Mouse (Mus musculus): ENCODE data around the gene Mat2a.
"Not testable (repeated sequence)": the region's sequence is repeated elsewhere in the genome, so short reads cannot be mapped to it uniquely, and the experiment has no call there.

Gene Mat2a
- long read RNA-seq, experiment 1, transcript Mat2a-202 (8 exons, 3,387 nt) = minor isoform, 24 of 382 reads
- long read RNA-seq, experiment 1, transcript Mat2a-201 (9 exons, 2,804 nt) = major isoform, 296 of 382 reads
- long read RNA-seq, experiment 1, transcript Mat2a-207 (1 exons, 755 nt) = minor isoform, 26 of 382 reads
- long read RNA-seq, experiment 1, partial matches to known transcripts = 6 of 382 reads
- long read RNA-seq, experiment 1, other reads (novel, unspliced or antisense) = 30 of 382 reads
- long read RNA-seq, experiment 2, transcript Mat2a-202 (8 exons, 3,387 nt) = minor isoform, 83 of 707 reads
- long read RNA-seq, experiment 2, transcript Mat2a-207 (1 exons, 755 nt) = minor isoform, 72 of 707 reads
- long read RNA-seq, experiment 2, transcript Mat2a-201 (9 exons, 2,804 nt) = major isoform, 493 of 707 reads
- long read RNA-seq, experiment 2, partial matches to known transcripts = 7 of 707 reads
- long read RNA-seq, experiment 2, other reads (novel, unspliced or antisense) = 52 of 707 reads

DNA sequence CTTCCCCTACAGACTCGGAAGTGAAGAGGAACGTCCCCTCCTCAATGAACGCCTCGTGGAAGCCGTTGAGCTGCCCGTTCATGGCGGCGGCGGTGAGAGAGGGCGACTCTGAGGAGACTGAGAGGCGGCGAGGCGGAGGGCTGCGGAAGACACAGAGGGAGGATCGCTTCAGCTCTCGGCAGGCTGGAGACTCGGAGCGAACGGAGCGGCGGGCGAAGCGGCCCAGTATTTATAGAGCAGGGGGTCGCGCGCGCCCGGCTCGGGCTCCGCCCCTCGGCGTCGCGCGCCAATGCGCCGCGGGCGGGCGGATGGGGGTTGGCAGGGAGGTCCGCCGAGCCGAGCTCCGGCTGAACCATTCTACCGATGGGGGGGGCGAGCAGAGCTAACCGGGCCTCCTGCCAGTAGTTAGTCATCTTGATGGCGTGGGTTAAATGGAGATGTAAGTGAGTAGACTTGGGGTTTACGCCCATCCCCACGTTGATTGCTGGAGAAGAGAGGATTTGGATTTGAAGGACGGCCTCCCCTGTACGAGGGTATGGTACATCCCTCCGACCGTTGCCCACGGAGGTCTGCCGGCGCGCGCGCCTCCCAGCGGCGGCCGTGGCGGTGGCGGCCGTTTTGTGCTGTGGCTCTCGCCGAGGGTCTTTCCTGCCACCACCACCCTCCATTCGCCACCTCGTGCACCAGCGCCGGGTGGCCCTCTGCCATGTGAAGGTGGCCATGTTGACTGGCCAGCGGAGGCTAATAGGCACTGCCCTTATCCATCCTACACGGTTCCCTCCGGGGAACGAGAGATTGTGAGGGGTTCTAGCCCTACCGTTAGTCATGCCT, at the start of gene Mat2a:
Gene Mat2a (minus strand): TSS at position 204 of the 831 bp plus-strand sequence.
- intact Hi-C loops (cut with DNase I) = loop anchor here (5.0 kb wide), 1 partner anchor 38 kb away; no protein-coding TSS in a partner anchor

GRCm38 (mm10) chr6:72488850-72489249, 49.5 kb upstream of the Mat2a start:
- intact Hi-C loops (cut with DNase I) = no loop called here

DNA sequence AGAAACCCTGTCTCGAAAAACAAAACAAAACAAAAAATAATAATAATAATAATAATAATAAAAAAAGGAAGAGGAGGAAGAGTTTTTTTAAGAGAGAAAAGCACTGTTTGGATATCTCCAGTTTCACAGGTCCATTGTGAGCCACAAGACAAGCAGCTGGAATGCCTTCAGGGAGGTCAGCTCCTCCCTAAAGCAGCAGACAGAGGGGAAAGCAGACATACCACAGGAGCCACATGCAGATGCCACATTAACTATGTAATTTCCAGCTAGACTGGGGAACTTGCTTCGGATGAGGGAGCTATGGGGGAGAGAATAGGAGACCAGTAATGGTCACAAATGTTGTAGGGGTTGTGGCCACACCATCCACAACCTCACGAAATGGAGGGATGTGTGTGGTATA, 47.9 kb upstream of the Mat2a start:
- intact Hi-C loops (cut with DNase I) = no loop called here

DNA sequence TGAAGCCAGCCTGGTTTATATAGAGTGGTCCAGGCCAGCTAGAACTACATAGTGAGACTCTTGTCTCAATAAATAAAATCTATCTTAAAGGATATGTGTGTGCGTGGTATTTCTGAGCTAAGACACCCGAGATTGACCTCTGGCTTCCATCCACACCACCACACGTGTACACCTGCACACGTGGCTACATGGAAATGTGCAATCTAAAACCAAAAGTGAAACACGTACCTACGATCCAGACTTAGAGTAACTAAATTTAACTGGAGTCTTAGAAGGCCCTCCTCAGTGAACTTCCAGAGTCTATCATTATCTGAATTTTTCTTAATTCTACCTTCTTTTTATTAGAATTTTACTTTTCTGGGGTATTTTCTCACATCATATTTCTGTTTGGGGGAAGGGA, 46.9 kb upstream of the Mat2a start:
- intact Hi-C loops (cut with DNase I) = no loop called here

DNA sequence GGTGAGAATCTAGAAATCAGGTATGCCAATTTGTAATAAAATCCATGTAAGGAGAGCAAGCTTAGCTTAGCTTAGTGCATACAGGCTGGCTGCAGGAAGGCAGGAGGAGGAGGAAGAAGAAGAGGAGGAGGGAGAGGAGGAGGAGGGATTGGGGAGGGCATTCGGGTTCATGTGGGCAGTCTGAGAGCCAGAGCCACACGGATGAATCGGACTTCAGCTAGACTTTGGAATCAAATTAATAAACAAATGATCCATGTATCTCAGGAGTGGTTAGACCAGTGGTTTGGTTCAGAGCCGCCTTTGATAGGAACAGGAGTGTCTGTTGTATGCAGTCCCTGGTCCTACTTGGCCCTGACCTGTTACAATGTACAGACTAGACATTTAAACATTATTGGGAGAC, 45.5 kb upstream of the Mat2a start:
- intact Hi-C loops (cut with DNase I) = no loop called here

GRCm38 (mm10) chr6:72482156-72482555, 42.8 kb upstream of the Mat2a start:
- intact Hi-C loops (cut with DNase I) = no loop called here

GRCm38 (mm10) chr6:72480422-72480702, 41.0 kb upstream of the Mat2a start:
- intact Hi-C loops (cut with DNase I) = no loop called here

- intact Hi-C loops (cut with DNase I) = loop anchor here (5.0 kb wide), 2 partner anchors 37 to 38 kb away; no protein-coding TSS in a partner anchor
Observed at GRCm38 (mm10) chr6:72479645-72480421, 40.5 kb upstream of the Mat2a start.

- intact Hi-C loops (cut with DNase I) = loop anchor here (5.0 kb wide), 2 partner anchors 36 to 39 kb away; no protein-coding TSS in a partner anchor
Observed at GRCm38 (mm10) chr6:72478691-72479090, 39.3 kb upstream of the Mat2a start.

DNA sequence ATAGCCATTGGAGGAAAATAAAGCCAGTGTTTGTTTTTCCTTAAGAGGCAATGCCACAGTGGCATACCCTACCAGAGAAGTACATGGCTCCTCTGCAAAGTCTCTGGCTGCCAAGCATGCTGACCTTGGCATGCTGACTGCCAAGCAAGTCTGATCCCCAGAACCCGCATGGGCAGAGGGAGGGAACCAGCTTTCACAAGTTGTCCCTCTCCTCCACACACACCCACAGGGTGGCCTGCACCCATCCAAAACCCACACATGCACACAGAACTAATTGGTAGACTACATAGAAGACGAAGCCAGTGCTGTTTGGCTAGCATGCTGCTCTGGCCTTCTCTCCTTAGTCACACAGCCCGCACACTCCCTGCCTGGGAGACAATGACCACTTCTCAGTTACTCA, 38.3 kb upstream of the Mat2a start:
- intact Hi-C loops (cut with DNase I) = loop anchor here (5.0 kb wide), 2 partner anchors 35 to 40 kb away; no protein-coding TSS in a partner anchor

DNA sequence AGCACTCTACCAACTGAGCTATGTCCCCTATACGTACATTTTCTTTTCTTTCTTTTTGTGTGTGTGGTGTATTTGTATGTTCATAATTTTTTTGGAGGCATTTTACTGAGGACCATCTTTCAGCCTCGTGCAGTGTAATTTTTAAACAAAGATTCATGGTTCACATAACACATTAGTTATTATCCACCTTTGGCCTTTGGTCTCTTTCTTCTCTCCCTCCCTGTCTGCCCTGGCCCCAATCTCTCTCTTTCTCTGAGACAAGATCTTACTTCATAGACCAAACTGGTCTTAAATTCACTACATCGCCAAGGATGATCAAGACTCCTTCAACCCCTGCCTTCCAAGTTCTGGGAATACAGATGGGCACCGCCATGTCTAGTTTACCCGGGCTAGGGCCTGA, 37.5 kb upstream of the Mat2a start:
- intact Hi-C loops (cut with DNase I) = loop anchor here (5.0 kb wide), 2 partner anchors 35 to 40 kb away; no protein-coding TSS in a partner anchor

DNA sequence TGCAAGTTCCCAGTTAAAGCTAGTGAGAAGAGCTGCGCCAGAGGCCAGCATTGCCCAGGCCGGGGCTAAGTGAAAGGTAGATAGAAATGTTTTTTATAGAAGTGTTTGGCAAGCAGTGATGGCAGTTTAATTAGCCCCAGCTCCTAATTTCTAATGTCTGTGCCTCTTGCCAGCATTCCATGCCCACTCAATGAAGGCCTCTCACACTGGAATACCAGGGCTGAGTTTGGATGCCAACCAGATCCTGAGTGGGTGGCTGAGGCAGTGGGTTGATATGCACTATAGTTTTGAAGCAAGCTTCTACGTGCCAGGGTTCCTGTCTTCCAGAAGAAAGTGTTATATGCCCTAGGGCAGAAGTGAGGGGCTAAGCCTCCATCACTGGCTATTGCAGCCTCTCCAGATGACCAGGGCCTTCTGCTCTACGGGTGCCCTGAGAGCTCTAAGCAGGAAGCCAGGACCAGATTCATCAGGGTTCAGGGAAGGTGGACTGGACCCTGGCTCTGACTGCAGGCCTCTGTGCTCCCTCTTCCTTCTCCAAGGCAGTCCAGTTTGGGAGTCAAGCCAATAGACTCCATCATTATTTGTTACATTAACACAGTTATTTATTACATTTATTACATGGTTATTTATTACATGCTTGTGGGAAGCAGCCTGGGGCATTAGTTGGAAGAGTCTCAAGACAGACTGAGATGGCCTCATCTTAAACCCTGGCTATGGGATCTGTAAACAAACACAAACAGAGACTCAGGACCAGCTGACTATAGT, 36.0 kb upstream of the Mat2a start:
- intact Hi-C loops (cut with DNase I) = loop anchor here (5.0 kb wide), 2 partner anchors 33 to 42 kb away; no protein-coding TSS in a partner anchor

- intact Hi-C loops (cut with DNase I) = no loop called here
Observed at GRCm38 (mm10) chr6:72473264-72474041, 34.1 kb upstream of the Mat2a start.

DNA sequence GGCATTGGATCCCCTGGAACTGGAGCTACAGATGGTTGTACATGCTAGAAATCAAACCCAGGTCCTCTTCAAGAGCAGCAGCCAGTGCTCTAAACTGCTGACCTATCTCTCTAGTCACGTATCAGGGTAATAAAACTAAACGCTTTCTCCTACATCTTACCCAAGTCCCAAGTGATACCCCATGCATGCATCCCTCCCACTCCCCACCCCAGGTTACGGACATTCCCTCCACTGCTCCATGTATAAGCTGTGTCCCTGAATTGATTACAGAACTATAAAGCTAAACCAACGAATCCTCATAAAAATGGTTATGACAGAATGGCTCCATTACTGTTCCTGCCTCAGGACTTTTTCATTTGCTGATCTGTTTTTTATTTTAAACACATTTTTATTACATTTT, 26.8 kb upstream of the Mat2a start:
- intact Hi-C loops (cut with DNase I) = no loop called here

DNA sequence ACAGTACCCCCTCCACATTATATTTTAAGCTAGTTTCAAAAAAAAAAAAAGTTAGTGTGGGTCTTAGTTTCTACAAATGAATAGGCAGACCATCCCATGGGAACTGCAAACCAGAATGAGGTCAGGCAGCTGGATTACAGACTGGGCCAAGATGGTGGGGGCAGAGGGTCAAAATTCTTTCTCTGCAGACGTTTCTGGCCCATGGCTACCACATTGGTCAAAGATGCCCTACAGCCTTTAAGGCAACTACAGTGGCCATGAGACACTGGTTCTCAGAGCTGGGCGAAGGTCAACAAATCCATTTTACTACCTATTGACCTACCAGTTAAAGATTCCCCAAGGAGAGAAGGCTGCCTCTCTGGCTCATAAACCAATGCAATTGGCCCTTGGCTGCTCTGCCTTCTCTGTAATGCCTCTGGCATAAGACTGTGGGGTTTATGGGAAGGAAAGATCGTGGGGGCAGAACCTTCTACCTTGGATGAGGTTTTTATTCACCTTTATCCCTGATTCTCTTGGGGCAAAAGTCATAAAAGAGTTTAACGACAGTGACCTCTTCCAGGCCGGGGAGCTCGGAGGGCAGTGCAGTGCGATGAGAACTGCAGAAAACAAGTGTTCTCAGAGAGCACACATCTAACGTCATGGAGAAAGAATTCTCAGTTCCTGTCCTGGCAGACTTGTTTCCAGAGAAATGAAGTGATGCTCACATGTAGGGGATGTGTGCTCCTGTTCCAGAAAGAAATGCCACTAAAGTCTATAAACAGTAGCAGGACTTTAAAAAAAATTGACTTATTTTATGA, 26.2 kb upstream of the Mat2a start:
- intact Hi-C loops (cut with DNase I) = no loop called here

DNA sequence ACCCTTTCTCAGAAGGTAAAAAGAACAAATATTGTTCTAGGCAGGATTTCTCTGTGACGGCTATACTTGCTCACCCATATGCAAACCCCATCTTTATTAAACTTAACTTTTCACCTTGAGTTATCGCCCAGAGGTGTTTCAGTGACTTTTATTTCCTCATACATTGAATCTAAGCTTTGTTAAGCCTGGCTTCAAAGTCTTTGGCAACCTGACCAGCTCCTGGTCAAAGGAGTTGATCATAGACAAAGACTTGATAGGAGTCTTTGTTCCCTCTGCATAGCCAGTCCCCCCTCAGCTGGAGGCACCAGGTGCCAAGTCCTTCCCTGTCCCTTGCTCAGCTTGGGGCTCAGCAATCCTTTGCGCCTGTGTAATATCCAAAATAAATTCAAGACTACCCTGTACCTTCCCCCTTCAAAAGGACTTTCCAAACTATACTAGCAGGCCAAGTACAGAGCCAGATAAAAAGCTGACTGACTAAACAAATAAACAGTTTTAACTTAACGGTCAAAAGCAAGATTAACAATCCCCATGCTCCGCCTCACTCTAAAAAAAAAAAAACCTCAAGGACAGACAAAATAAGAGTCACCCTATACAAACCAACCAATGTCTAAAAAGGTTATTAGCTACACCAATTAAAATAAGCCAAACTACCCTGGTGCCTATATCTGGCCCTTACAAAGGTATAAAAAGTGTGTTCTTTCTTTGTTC, 23.3 kb upstream of the Mat2a start:
- intact Hi-C loops (cut with DNase I) = not testable (repeated sequence)

GRCm38 (mm10) chr6:72460036-72460801, 20.9 kb upstream of the Mat2a start:
- intact Hi-C loops (cut with DNase I) = no loop called here
